Mouse (Mus musculus) spleen, adult 2 months (tissue): ENCODE measurements at regions not wholly inside any gene's neighbourhood (a gene's known extent, or its start where the extent isn't known, plus 50 kb on each side); places are given as distances from the start of the nearest gene placed in this dataset.

Experiments
- DNase-seq, 2 experiments: peaks; one replicate each; pipeline versions ENCODE4 v3.0.0 to v3.0.0-alpha.2; 2012 to 2021; ENCODE audit warnings: low spot score in 2 of 2, low read depth in 1 of 2
- H3K27ac ChIP-seq: fragments of 200-500 bp; 2 replicates; pipeline ENCODE4 v1.5.1; 2012; ENCODE audit warnings: low read length, inconsistent platforms; ENCODE audit not compliant: insufficient read depth
- H3K27me3 ChIP-seq: fragments of 200-500 bp; 2 replicates; pipeline ENCODE4 v1.6.1; 2012; ENCODE audit warnings: mild to moderate bottlenecking, moderate library complexity, low read length, inconsistent platforms; ENCODE audit not compliant: control insufficient read depth, insufficient read depth
- H3K36me3 ChIP-seq: fragments of 200-500 bp; 2 replicates; pipeline ENCODE4 v1.6.1; 2012; ENCODE audit warnings: mild to moderate bottlenecking, low read length, inconsistent platforms; ENCODE audit not compliant: control insufficient read depth, insufficient read depth
- H3K4me1 ChIP-seq: fragments of 200-500 bp; 2 replicates; pipeline ENCODE4 v1.6.1; 2011; ENCODE audit warnings: inconsistent platforms; ENCODE audit not compliant: control insufficient read depth, insufficient read depth, insufficient read length
- H3K4me3 ChIP-seq: fragments of 200-500 bp; 2 replicates; pipeline ENCODE4 v1.5.1; 2011; ENCODE audit warnings: mild to moderate bottlenecking, inconsistent platforms; ENCODE audit not compliant: insufficient read depth, insufficient read length; ENCODE audit errors: extremely low read depth
- CTCF ChIP-seq: fragments of 200-500 bp; IDR thresholded peaks from 2 replicates; pipeline ENCODE4 v1.5.1; 2011; ENCODE audit warnings: mild to moderate bottlenecking, inconsistent platforms; ENCODE audit not compliant: insufficient read depth, insufficient read length, insufficient replicate concordance; ENCODE audit errors: extremely low read depth
- POLR2A ChIP-seq: fragments of 200-500 bp; IDR thresholded peaks from 2 replicates; pipeline ENCODE4 v1.6.1; 2011; ENCODE audit warnings: low read depth, low read length, inconsistent platforms
- WGBS: fragments of 180-500 bp; shearing (Covaris S2); methylation state at CpG from one replicate; pipeline ENCODE4 v1.1.7; 2018; 5-methylcytosine and 5-hydroxymethylcytosine counted together

DNA sequence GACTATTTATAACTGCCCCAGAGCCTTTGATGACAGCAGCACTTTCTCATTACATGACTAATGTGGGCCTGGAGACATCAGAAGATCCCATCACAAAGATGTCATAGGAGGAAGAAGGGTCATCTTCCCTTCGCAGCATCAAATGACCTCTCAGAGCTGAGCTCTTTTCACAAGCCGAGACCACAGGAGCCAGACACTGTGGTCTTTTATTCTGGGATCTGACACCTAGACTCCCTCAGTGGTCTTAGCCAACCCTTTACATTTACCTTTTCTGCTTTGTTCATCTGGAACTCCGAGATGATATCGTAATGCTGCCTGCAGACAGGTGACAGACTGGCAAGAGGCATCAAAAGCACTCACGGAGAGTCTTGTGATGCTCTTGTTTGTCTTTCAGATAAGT, 498.1 kb downstream of the Psat1 start:
- no peak for DNase-seq
- 82% methylated on average over 5 of the region's 5 CpGs for WGBS
- no peak overlapping the region for H3K27ac ChIP-seq
- no peaks in the 10 kb centered on the region for H3K36me3 ChIP-seq
- H3K27me3 ChIP-seq: no peaks in the 10 kb centered on the region
- no peak overlapping the region for H3K4me3 ChIP-seq
- no peaks in the 10 kb centered on the region for H3K4me1 ChIP-seq
- TF ChIP-seq POLR2A (no peak), CTCF (no peak)

DNA sequence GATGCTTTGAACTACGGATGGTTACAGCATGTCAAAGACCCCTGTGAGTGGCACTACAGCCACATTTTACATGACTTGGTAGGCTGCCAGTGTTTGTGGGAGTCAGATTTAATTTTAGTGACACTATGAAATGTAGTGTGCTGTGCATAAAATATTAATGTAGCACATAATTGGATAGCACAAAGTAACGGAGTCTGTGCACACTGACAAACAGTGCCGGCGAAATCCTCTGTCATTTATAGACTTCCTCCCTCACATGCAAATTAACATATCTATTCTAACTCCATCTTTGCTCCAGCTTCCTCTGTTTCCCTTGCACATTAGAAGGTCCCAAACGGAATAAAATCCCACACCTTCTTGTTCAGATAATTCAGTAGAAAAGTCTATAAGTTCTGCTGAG, 515.3 kb downstream of the Psat1 start:
- Histone ChIP-seq H3K36me3 (no peaks in the 10 kb centered on the region), H3K27ac (no peak overlapping the region), H3K4me1 (no peaks in the 10 kb centered on the region), H3K4me3 (no peak overlapping the region), H3K27me3 (no peaks in the 10 kb centered on the region)
- WGBS: 84% methylated on average over 5 of the region's 5 CpGs
- DNase-seq: no peak
- no peak for TF ChIP-seq CTCF
- no peak for TF ChIP-seq POLR2A

DNA sequence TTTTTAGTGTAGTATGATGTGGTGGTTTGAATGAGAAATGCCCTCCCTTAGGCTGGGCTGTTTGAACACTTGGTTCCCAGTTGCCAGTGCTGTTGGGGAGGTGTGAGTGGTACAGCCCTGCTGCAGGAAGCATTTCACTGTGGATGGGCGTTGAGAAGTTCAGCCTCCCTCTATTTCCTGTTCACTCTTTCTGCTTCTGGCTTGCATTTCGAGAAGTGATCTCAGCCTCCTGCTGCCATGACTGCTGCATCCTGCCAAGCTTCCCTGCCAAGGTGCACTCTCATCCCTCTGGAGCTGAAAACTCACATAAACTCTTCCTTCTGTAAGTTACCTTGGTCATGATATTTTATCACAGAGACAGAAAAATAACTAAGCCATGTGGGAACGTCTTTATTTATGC, 525.8 kb downstream of the Psat1 start:
- TF ChIP-seq POLR2A (no peak), CTCF (no peak)
- no peak overlapping the region for H3K4me3 ChIP-seq

DNA sequence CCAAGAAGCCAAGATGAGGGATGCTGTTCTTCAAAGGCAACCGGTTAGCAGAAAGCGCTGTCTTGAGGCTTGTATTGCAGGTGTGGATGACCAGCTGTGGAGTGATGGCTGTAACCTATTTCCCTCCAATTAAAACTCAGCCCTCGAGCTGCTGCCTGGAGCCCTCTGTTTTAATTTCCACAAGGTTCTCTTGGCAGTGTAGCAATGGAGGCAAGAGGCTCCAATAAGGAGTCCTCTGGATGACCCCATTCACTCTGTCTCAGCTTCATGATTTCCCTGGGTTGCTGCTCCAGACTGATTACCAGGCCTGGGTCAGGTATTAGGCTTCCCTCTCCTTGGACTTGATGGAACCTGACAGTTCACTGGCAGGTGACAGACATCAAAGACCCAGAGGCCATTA, 548.5 kb downstream of the Psat1 start:
- DNase-seq: no peak
- Histone ChIP-seq H3K4me3 (no peak overlapping the region), H3K36me3 (no peaks in the 10 kb centered on the region), H3K4me1 (no peaks in the 10 kb centered on the region), H3K27me3 (no peaks in the 10 kb centered on the region), H3K27ac (no peak overlapping the region)
- TF ChIP-seq POLR2A (no peak), CTCF (no peak)
- WGBS: 85% methylated on average over 3 of the region's 3 CpGs

More for the DNA sequence above, 525.8 kb downstream of the Psat1 start:
- Histone ChIP-seq H3K27ac (no peak overlapping the region), H3K27me3 (no peaks in the 10 kb centered on the region), H3K36me3 (no peaks in the 10 kb centered on the region), H3K4me1 (no peaks in the 10 kb centered on the region)
- no peak for DNase-seq
- 27% methylated on average over 3 of the region's 3 CpGs for WGBS

DNA sequence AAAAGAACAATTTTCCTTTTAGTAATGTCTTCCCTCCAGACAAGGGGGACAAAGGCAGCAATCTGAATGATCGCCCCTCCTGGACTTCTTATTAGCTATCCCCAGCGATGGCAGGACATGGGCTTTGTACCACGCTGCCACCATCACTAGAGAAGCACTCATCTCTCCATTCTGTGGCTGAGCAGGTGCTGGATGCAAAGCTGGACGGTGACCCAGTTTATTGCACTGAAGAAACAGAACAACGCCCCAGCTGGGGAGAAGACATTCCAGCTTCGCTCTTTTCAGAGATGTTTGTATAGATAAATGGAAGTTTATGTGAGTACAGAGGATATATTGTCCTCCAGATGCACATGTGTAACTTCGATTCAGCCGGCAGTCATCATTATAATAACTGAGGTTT, 575.5 kb downstream of the Psat1 start:
- TF ChIP-seq CTCF: no peak
- H3K36me3 ChIP-seq: no peaks in the 10 kb centered on the region
- WGBS: 86% methylated on average over 8 of the region's 8 CpGs
- DNase-seq: no peak
- H3K27ac ChIP-seq: no peak overlapping the region
- no peak overlapping the region for H3K4me3 ChIP-seq
- H3K27me3 ChIP-seq: no peaks in the 10 kb centered on the region
- H3K4me1 ChIP-seq: no peaks in the 10 kb centered on the region

DNA sequence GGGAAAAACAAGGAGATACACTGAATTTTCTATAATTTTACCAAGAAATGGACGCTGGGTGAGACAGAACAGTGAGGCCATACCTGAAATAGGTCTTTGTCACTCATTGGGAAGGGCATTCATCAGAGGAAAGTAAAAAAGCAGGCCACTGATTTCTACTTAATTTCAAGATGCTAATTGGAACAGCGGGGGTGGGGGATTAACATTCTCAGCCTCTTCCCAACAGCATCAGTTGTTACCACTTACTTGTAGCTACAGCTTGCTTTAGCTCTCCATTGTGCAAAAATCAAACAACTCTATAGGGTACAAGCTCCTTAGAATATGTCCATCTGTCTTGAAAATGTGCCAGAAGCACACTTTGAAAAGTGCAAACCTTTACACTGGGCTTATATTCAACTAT, 580.2 kb downstream of the Psat1 start:
- H3K4me1 ChIP-seq: no peaks in the 10 kb centered on the region
- no peak overlapping the region for H3K4me3 ChIP-seq
- no peaks in the 10 kb centered on the region for H3K27me3 ChIP-seq
- DNase-seq: no peak
- no peak overlapping the region for H3K27ac ChIP-seq
- no peaks in the 10 kb centered on the region for H3K36me3 ChIP-seq
- TF ChIP-seq CTCF (no peak), POLR2A (no peak)
- WGBS: 70% methylated on average over 2 of the region's 2 CpGs

DNA sequence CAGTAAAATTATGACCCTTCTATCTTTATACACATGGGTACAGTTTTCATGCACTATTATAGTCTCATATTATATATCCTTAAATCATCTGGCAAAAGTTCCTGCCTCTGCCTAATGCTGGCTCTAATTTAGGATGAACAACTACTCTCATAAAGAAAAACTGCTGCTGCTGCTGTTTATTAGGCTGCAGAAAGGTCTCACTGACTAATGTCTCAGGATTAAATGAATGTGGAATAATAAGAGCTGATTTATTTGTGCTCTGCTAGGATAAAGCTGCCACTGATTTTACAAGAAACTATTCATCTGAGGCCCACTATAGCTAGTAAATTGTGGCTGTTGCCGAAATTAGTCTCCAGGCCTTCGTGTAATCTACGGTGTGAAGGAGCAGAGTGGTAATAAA, 590.0 kb downstream of the Psat1 start:
- no peaks in the 10 kb centered on the region for H3K4me1 ChIP-seq
- 71% methylated on average over 3 of the region's 3 CpGs for WGBS
- no peak overlapping the region for H3K4me3 ChIP-seq
- DNase-seq: no peak
- H3K27me3 ChIP-seq: no peaks in the 10 kb centered on the region
- TF ChIP-seq POLR2A: no peak
- no peak for TF ChIP-seq CTCF
- no peak overlapping the region for H3K27ac ChIP-seq
- no peaks in the 10 kb centered on the region for H3K36me3 ChIP-seq
